Mouse (Mus musculus): Measurements from ENCODE around the gene Arglu1. TPM values are rescaled to one million over a fixed set of nuclear protein-coding genes. Genes with fewer than 3 reads are reported as not detected.

The Arglu1 gene
- polyA plus RNA-seq, 1 experiment, result 10.5 TPM

DNA sequence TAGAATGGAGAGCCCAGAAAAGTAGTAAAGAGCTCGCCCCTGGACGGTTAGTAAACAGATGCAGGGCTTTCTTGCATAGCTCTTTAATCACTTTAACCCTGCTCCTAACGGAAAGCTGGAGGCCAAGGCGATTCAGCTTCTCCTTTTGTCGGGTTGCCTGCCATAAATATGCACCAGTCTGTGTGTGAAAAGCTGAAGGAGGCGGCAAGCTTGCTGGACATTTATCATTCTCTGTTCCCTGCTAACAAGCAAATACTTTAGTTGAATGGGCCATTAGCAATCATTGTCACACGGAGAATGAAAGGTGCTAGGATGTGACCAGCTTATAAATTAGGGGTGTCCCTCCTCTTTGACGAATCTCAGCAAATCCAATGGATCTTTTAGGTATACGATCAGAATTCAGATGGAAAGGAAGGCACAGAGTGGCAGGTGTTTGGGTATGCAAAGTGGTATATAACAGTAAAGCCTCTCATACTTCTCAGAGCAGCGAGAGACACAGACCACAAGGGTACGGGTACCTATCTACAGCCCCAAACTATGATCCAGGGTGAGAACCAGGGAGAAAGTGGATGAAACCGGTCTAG is 36.3 kb downstream of the Arglu1 start:
- Histone ChIP-seq H3K4me3 (replicated peaks) (no peak overlapping the region), H3K4me1 (ENCODE audit: control insufficient read depth) (no peaks in the 10 kb centered on the region), H3K9me3 (ENCODE audit: control insufficient read depth, low read length) (no peaks in the 10 kb centered on the region), H3K27me3 (ENCODE audit: control insufficient read depth) (peaks cover 27% of the 10 kb centered on the region), H3K36me3 (ENCODE audit: control insufficient read depth) (no peaks in the 10 kb centered on the region)
- TF ChIP-seq TAL1 (IDR thresholded peaks at IDR 0.05; ENCODE audit: low read length) (no peak), GATA1 (IDR thresholded peaks at IDR 0.05; ENCODE audit: low read length) (no peak)

DNA sequence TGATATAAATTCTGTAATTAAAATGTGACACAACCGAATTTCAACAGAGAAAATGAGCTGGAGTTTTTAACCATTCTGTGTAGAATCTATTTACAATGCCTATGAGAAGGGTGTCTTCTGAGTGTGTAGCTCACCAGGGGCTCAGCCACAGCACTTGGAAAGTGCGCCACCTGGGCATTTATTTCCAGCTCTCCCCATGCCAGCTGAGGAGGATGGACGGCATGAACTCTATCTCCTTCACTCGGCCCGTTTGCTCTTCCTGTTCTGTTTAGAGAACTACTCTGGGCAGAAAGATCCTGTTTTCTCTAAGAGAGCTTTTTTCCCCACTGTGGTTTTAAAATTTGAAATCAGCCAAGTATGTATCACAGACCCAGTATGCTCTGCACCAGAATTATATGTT is 37.0 kb downstream of the Arglu1 start:
- TF ChIP-seq TAL1 (IDR thresholded peaks at IDR 0.05; ENCODE audit: low read length) (no peak), GATA1 (IDR thresholded peaks at IDR 0.05; ENCODE audit: low read length) (no peak)
- Histone ChIP-seq H3K9me3 (ENCODE audit: control insufficient read depth, low read length) (no peaks in the 10 kb centered on the region), H3K27me3 (ENCODE audit: control insufficient read depth) (peaks cover 21% of the 10 kb centered on the region), H3K4me1 (ENCODE audit: control insufficient read depth) (no peaks in the 10 kb centered on the region), H3K36me3 (ENCODE audit: control insufficient read depth) (no peaks in the 10 kb centered on the region), H3K4me3 (replicated peaks) (no peak overlapping the region)

DNA sequence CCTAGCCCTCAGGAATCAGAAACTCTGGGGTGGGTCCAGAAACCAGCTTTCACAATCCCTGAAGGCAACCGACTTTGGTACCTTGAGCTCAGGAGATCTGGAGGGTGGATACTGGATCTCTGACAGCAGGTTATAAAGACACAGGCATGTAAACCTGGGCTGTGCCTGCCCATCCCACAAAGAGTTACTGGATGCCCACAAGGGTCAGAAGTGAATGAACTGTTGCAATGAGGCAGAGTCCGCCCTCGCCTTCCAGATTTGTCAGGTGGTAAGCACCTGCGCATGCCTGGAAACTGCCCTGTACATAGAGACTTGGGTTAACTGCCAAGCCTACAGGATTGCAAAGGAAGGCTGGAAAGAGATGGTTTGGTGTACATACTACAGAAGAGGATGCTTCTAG is 37.9 kb downstream of the Arglu1 start:
- no peaks in the 10 kb centered on the region for H3K9me3 ChIP-seq (ENCODE audit: control insufficient read depth, low read length)
- no peaks in the 10 kb centered on the region for H3K36me3 ChIP-seq (ENCODE audit: control insufficient read depth)
- H3K27me3 ChIP-seq (ENCODE audit: control insufficient read depth), result peaks cover 12% of the 10 kb centered on the region
- no peak overlapping the region for H3K4me3 ChIP-seq (replicated peaks)
- no peaks in the 10 kb centered on the region for H3K4me1 ChIP-seq (ENCODE audit: control insufficient read depth)
- TF ChIP-seq TAL1 (IDR thresholded peaks at IDR 0.05; ENCODE audit: low read length), result no peak
- TF ChIP-seq GATA1 (IDR thresholded peaks at IDR 0.05; ENCODE audit: low read length), result no peak

DNA sequence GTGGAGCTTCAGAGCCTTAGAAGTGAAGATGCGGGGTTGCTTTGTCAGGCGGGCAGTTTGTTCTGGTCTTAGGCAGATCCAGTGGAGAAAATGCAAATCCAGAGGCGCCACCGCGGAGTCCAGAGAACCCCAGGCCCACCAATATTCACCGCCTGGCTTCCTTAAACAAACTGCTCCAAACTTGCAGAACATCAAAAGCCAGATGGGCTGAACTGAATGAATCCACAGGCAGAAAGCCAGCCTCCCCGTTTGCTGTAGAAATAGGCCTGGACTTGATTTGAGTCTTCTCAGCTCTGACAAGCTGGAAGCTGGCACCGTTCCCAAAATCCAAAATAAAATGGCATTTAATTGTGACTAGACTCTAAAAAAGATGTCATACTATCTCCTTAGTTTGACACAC is 40.4 kb downstream of the Arglu1 start:
- H3K27me3 ChIP-seq (ENCODE audit: control insufficient read depth), result peaks cover 3% of the 10 kb centered on the region; the same call in 1 of the 2 replicates
- no peaks in the 10 kb centered on the region for H3K9me3 ChIP-seq (ENCODE audit: control insufficient read depth, low read length)
- no peaks in the 10 kb centered on the region for H3K4me1 ChIP-seq (ENCODE audit: control insufficient read depth)
- H3K4me3 ChIP-seq (replicated peaks), result no peak overlapping the region
- no peaks in the 10 kb centered on the region for H3K36me3 ChIP-seq (ENCODE audit: control insufficient read depth)
- TF ChIP-seq GATA1 (IDR thresholded peaks at IDR 0.05; ENCODE audit: low read length) (no peak), TAL1 (IDR thresholded peaks at IDR 0.05; ENCODE audit: low read length) (no peak)

DNA sequence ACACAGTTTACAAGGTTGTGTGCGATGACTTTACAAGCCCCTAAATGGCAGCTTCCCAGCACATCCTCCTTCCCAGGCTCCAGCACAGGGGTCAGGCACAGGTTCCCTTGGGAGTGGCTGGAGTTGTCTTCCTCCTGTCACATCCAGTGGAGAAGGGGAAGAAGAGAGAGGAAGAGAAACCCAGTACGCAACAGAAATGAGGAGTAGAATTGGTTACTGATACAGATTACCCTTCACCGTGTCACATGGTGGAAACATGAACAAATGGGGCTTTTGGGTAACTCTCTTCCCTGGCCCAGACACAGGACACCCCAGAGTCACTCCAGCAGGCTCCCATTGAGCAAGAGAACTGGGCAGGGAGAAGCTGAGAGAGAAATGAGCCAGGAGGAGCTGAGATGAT is 40.8 kb downstream of the Arglu1 start:
- H3K4me3 ChIP-seq (replicated peaks), result no peak overlapping the region
- H3K27me3 ChIP-seq (ENCODE audit: control insufficient read depth), result peaks cover 3% of the 10 kb centered on the region; the same call in 1 of the 2 replicates
- H3K36me3 ChIP-seq (ENCODE audit: control insufficient read depth), result no peaks in the 10 kb centered on the region
- no peaks in the 10 kb centered on the region for H3K9me3 ChIP-seq (ENCODE audit: control insufficient read depth, low read length)
- TF ChIP-seq GATA1 (IDR thresholded peaks at IDR 0.05; ENCODE audit: low read length) (no peak), TAL1 (IDR thresholded peaks at IDR 0.05; ENCODE audit: low read length) (no peak)
- no peaks in the 10 kb centered on the region for H3K4me1 ChIP-seq (ENCODE audit: control insufficient read depth)

DNA sequence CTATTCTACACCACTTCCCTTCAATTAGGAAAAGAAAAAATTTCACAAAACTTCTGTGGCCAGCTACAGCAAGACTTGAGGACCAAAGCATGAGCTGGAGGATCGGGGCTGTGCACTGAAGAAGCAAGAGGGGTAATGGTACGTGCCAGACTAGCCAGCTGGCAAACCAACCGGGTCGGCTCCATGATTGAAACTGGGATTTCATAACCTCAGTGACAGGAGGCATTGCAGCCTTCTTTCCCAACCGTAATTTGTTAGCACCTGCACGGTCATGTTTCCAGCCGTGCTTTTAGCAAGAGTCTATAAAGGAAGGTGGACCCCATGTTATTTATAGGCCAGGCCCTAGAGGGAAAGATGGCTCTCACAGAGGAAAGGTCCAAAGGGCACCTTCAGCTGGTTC is 41.6 kb downstream of the Arglu1 start:
- no peak for TF ChIP-seq GATA1 (IDR thresholded peaks at IDR 0.05; ENCODE audit: low read length)
- no peak for TF ChIP-seq TAL1 (IDR thresholded peaks at IDR 0.05; ENCODE audit: low read length)
- H3K27me3 ChIP-seq (ENCODE audit: control insufficient read depth), result no peaks in the 10 kb centered on the region
- H3K36me3 ChIP-seq (ENCODE audit: control insufficient read depth), result no peaks in the 10 kb centered on the region
- no peak overlapping the region for H3K4me3 ChIP-seq (replicated peaks)
- H3K4me1 ChIP-seq (ENCODE audit: control insufficient read depth), result no peaks in the 10 kb centered on the region
- H3K9me3 ChIP-seq (ENCODE audit: control insufficient read depth, low read length), result no peaks in the 10 kb centered on the region

DNA sequence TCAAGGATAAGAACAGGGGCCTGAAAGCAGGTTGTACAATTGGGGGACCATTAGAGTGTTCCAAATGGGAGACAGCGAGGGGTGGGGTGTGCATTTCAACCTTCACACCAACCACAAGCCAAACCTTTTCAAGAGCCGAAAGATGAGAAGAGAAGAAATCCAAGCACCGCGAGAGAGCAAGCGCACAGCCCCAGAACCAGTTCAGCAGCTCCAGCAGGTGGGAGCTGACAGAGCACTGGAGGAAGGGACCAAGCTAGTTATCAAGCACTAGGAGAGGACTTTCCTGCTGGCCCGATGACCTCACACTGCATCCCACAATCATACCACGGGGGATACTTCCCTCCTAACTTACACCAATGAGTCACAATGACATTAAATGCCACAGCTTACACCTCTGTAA is 42.5 kb downstream of the Arglu1 start:
- Histone ChIP-seq H3K9me3 (ENCODE audit: control insufficient read depth, low read length) (no peaks in the 10 kb centered on the region), H3K4me1 (ENCODE audit: control insufficient read depth) (no peaks in the 10 kb centered on the region), H3K36me3 (ENCODE audit: control insufficient read depth) (no peaks in the 10 kb centered on the region)

DNA sequence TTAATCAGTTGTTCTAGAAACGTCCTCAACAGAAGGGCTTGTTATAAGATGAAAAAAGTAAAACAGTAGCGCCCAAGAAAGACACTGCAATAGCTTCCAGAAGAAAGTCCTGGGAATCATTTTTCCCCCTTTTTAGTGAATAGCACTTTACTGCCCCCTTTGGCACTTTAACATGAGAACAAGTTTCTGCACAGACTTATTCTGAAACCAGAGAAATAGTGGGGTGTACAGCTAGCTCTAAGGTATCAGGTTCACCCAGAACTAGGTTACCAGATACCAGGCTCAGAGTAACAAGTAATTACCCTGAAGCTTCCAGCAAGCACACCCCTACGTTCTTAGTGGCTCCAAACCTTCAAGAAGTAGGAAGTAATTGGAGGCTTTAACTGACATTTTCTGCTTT is 43.0 kb downstream of the Arglu1 start:
- H3K4me1 ChIP-seq (ENCODE audit: control insufficient read depth), result no peaks in the 10 kb centered on the region
- no peaks in the 10 kb centered on the region for H3K36me3 ChIP-seq (ENCODE audit: control insufficient read depth)
- H3K4me3 ChIP-seq (replicated peaks), result no peak overlapping the region
- no peaks in the 10 kb centered on the region for H3K27me3 ChIP-seq (ENCODE audit: control insufficient read depth)
- TF ChIP-seq GATA1 (IDR thresholded peaks at IDR 0.05; ENCODE audit: low read length) (no peak), TAL1 (IDR thresholded peaks at IDR 0.05; ENCODE audit: low read length) (no peak)
- no peaks in the 10 kb centered on the region for H3K9me3 ChIP-seq (ENCODE audit: control insufficient read depth, low read length)

More for the DNA sequence above, 42.5 kb downstream of the Arglu1 start:
- Histone ChIP-seq H3K27me3 (ENCODE audit: control insufficient read depth) (no peaks in the 10 kb centered on the region), H3K4me3 (replicated peaks) (no peak overlapping the region)
- TF ChIP-seq GATA1 (IDR thresholded peaks at IDR 0.05; ENCODE audit: low read length), result no peak
- no peak for TF ChIP-seq TAL1 (IDR thresholded peaks at IDR 0.05; ENCODE audit: low read length)

DNA sequence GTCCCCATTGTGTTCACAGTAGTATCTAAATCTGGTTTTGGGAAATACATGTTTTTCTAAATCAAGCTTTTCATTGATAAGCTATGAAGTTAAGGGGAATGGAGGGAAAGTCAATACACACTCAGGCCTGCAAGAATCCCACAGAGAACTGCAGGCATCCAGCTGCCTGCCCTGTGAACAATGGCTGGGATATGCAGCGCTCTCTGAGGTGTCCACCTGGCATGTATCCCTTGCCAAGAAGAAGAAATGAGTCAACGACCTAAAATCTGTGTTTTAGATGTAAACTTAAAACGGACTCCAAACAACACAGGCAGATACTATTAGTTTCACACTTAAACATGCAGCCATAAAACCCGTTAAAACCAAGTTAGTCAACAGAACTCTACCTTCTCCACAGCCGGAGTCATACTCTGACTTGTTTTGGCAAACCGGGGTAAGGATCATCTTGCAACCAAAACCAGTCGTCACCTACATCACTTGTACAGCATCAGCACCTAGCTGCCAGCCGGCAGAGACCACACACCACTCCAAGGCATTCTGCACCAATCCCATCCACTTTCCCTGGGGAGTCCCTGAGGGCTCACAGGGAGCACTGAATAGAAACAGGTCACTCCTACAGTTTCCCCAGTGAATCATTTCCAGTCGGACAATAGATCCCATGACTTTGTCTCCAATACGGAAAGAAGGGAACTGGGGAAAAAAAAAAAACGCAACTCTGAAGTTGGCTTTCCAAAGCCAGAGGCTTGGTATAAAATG is 46.0 kb downstream of the Arglu1 start:
- Histone ChIP-seq H3K36me3 (ENCODE audit: control insufficient read depth) (no peaks in the 10 kb centered on the region), H3K4me1 (ENCODE audit: control insufficient read depth) (no peaks in the 10 kb centered on the region), H3K4me3 (replicated peaks) (no peak overlapping the region), H3K9me3 (ENCODE audit: control insufficient read depth, low read length) (no peaks in the 10 kb centered on the region), H3K27me3 (ENCODE audit: control insufficient read depth) (no peaks in the 10 kb centered on the region)
- TF ChIP-seq TAL1 (IDR thresholded peaks at IDR 0.05; ENCODE audit: low read length) (no peak), GATA1 (IDR thresholded peaks at IDR 0.05; ENCODE audit: low read length) (no peak)
